Mouse (Mus musculus) lung, postnatal 0 days (tissue): ENCODE results near the gene Adora1.

Experiments
- CTCF ChIP-seq: IDR thresholded peaks from 2 replicates; pipeline ENCODE4 v1.5.1; 2016; ENCODE audit warnings: antibody characterized with exemption, mild to moderate bottlenecking
- EP300 ChIP-seq: IDR thresholded peaks from 2 replicates; pipeline ENCODE4 v1.6.1; 2016; ENCODE audit warnings: antibody characterized with exemption, mild to moderate bottlenecking, control low read depth

GRCm38 (mm10) chr1:134231270-134231669 lies 4.0 kb downstream of the Adora1 start:
- no peak for TF ChIP-seq CTCF
- TF ChIP-seq EP300: peak; percentile 70
